Mouse (Mus musculus): ENCODE results near the gene Adam19. TPM values are rescaled to one million over a fixed set of nuclear protein-coding genes. Genes with fewer than 3 reads are reported as not detected.

Adam19 gene
- total RNA-seq, 2 experiments from 2014 or later: 48.3 to 56.3 TPM

GRCm38 (mm10) chr11:46054311-46054710 is 1.5 kb upstream of the Adam19 start:
- DNase-seq (ENCODE audit: low spot score in 2 of 2): no peak

- DNase-seq (ENCODE audit: low spot score in 2 of 2): no peak
These were observed 589 bp upstream of the Adam19 start for GRCm38 (mm10) chr11:46054911-46055895.

- peak in 1 of 2 experiments; percentile 62 for DNase-seq (ENCODE audit: low spot score in 2 of 2)
These were observed 1.1 kb downstream of the Adam19 start for GRCm38 (mm10) chr11:46056770-46057411.

GRCm38 (mm10) chr11:46058011-46058410 is 2.2 kb downstream of the Adam19 start:
- no peak for DNase-seq (ENCODE audit: low spot score in 2 of 2)

- DNase-seq (ENCODE audit: low spot score in 2 of 2): no peak
These were observed 3.1 kb downstream of the Adam19 start for GRCm38 (mm10) chr11:46058916-46059315.

GRCm38 (mm10) chr11:46059887-46060650 is 4.3 kb downstream of the Adam19 start:
- no peak for DNase-seq (ENCODE audit: low spot score in 2 of 2)

GRCm38 (mm10) chr11:46060651-46061020 is 4.8 kb downstream of the Adam19 start:
- no peak for DNase-seq (ENCODE audit: low spot score in 2 of 2)

GRCm38 (mm10) chr11:46061776-46062445 is 6.1 kb downstream of the Adam19 start:
- no peak for DNase-seq (ENCODE audit: low spot score in 2 of 2)

GRCm38 (mm10) chr11:46062569-46062968 is 6.8 kb downstream of the Adam19 start:
- no peak for DNase-seq (ENCODE audit: low spot score in 2 of 2)

- no peak for DNase-seq (ENCODE audit: low spot score in 2 of 2)
These were observed 7.4 kb downstream of the Adam19 start for GRCm38 (mm10) chr11:46062993-46063731.

GRCm38 (mm10) chr11:46064767-46065166 is 9.0 kb downstream of the Adam19 start:
- DNase-seq (ENCODE audit: low spot score in 2 of 2): peak in 1 of 2 experiments; percentile 33

GRCm38 (mm10) chr11:46065201-46066011 is 9.6 kb downstream of the Adam19 start:
- peak in 1 of 2 experiments; percentile 68 for DNase-seq (ENCODE audit: low spot score in 2 of 2)

GRCm38 (mm10) chr11:46067371-46068060 is 11.7 kb downstream of the Adam19 start:
- no peak for DNase-seq (ENCODE audit: low spot score in 2 of 2)

GRCm38 (mm10) chr11:46068756-46069407 is 13.1 kb downstream of the Adam19 start:
- DNase-seq (ENCODE audit: low spot score in 2 of 2): peak in 1 of 2 experiments; percentile 44

- DNase-seq (ENCODE audit: low spot score in 2 of 2): no peak
These were observed 13.7 kb downstream of the Adam19 start for GRCm38 (mm10) chr11:46069408-46070003.

GRCm38 (mm10) chr11:46070161-46070560 is 14.4 kb downstream of the Adam19 start:
- DNase-seq (ENCODE audit: low spot score in 2 of 2): no peak

GRCm38 (mm10) chr11:46070789-46071188 is 15.0 kb downstream of the Adam19 start:
- no peak for DNase-seq (ENCODE audit: low spot score in 2 of 2)

Data from gastrocnemius, postnatal 4 days (tissue).